Mouse (Mus musculus) adrenal gland, adult 2 months (tissue): ENCODE results near the gene Lmo4. TPM values are rescaled to one million over a fixed set of nuclear protein-coding genes. Genes with fewer than 3 reads are reported as not detected.

Experiments used
- DNase-seq: peaks from one replicate; pipeline ENCODE4 v3.0.0; 2021
- polyA plus RNA-seq: library from polyadenylated mRNA; depleted of rRNA; stranded (reverse); fragments of >200 nt; gene quantifications from 2 replicates; pipeline ENCODE4 v1.2.3, GENCODE M21; 2012
- total RNA-seq, 2 experiments: library from RNA; stranded (reverse); gene quantifications; 2 replicates each; pipeline ENCODE4 v1.2.3; 2021

Lmo4 gene
- total and polyA plus RNA-seq, 3 experiments, result 59.0 to 112 (median 93.4) TPM

- DNase-seq, result peak; percentile 25
Measured at GRCm38 (mm10) chr3:144203988-144204412, 1.0 kb downstream of the Lmo4 start.

- DNase-seq, result peak; percentile 57
Measured at GRCm38 (mm10) chr3:144203259-144203987, 1.6 kb downstream of the Lmo4 start.

GRCm38 (mm10) chr3:144202574-144203258 is 2.3 kb downstream of the Lmo4 start:
- DNase-seq, result no peak

GRCm38 (mm10) chr3:144201794-144202573 is 3.0 kb downstream of the Lmo4 start:
- peak; percentile 96 for DNase-seq

GRCm38 (mm10) chr3:144185327-144186152 is 19.5 kb downstream of the Lmo4 start:
- no peak for DNase-seq

DNA sequence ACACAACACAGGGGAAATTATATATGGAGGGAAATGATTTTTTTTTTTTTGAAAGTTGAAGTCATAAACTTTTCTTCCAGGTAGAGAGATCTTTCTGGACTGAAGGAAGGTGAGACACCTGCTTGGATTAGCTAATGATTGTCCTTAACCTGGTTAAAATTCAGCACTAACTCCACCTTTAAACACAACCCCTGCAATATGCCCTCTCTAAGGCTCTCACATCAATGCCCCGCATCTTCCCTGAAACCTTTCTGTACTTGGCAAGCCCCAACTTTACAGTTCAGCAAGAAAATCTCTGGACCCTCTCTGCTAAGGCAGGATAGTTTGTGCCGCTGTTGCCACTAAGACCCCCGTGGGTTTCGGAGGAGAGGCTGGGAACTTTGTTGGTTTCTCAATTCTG is 20.1 kb downstream of the Lmo4 start:
- no peak for DNase-seq

- no peak for DNase-seq
Measured at GRCm38 (mm10) chr3:144182229-144182628, 22.8 kb downstream of the Lmo4 start.

- DNase-seq, result no peak
Measured at GRCm38 (mm10) chr3:144178937-144179336, 26.1 kb downstream of the Lmo4 start.

GRCm38 (mm10) chr3:144173866-144174588 is 31.0 kb downstream of the Lmo4 start:
- no peak for DNase-seq

- DNase-seq, result no peak
Measured at GRCm38 (mm10) chr3:144173138-144173537, 31.9 kb downstream of the Lmo4 start.

- no peak for DNase-seq
Measured at GRCm38 (mm10) chr3:144171749-144172148, 33.3 kb downstream of the Lmo4 start.

- DNase-seq, result no peak
Measured at GRCm38 (mm10) chr3:144170539-144170938, 34.5 kb downstream of the Lmo4 start.

DNA sequence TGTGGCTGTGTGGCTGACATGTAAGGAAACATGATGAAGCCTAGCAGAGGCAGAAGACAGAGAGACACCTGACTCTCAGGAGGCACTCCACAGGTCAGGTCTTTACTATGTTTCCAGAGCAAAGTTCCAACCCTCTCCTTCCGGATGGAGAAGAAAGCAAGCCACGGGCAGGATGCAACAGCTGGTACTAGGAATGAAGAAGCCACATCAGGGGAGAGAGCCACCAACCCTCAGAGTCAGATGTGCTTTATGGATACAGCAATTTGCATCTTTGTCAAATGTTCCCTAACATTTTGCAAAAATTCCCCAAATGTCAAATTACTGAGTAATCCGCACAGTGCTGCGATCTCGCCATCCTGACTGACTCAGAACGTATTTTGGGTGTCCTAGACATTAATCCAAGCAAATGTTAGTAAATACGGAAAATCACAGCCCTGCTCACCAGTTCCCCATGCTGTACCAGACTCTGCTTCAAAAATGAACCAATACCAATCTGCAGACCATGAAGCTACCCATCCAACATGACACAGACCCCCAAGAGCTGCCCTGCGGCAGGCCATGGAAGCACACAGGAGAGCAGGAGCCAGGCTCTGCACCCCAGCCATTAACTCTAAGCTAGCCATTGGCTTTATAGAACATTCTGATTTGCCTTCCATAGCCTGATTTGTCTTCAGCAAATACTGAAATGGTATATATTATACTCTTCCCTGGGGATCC is 38.4 kb downstream of the Lmo4 start:
- DNase-seq, result peak; percentile 64

GRCm38 (mm10) chr3:144165439-144165838 is 39.6 kb downstream of the Lmo4 start:
- no peak for DNase-seq

DNA sequence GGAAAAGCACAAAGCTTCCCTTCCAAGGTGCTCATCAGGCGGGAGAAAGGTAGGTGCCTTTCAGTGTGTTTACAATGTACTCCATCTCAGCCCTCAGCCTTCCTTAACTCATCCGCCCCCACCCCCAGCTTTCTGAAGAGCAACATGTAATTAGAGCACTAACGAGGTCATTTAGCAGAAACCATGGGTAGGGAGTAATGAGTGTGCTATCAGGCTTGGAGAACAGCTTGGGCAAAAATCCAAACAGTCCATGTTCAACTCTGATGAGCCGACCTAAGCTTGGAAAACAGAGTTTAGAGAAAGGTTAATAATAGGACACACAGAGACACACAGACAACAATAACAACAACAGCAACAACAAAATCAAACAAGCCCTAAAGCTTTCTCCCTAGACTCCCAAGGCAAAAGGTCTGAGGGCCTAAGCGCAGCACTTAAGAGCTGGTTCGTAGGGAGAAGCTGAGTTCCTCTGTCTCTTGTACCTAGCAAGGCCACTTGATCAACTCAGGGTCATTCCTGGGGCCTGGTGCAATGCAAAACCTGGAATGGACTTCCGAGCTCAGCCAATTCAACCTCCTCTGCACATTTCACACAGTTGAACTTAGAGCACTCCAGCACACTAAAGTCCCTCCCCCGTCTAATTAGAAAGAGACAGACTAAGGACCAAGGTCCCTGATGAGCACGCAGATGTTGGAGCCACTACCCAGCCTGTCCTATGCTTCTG is 40.2 kb downstream of the Lmo4 start:
- peak; percentile 87 for DNase-seq

DNA sequence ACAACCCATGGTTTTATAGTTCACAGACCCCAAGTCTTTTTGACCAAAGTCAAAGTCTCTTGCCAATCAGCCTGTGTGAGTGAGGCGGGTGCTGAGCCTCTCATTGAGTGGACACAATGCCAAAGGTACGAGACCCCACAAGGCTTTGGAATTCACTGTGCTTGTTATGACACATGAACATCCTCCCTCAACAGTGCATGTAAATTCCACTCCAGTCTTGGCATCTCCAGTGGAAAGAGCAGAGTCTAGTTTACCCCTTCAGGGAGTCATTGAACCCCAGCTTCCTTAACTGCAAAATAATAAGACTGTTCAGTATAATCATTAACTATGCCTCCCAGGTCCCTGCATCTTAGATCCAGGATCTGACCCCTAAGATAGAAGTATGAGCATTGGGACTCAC is 41.3 kb downstream of the Lmo4 start:
- no peak for DNase-seq

GRCm38 (mm10) chr3:144162156-144162555 is 42.9 kb downstream of the Lmo4 start:
- DNase-seq, result no peak

DNA sequence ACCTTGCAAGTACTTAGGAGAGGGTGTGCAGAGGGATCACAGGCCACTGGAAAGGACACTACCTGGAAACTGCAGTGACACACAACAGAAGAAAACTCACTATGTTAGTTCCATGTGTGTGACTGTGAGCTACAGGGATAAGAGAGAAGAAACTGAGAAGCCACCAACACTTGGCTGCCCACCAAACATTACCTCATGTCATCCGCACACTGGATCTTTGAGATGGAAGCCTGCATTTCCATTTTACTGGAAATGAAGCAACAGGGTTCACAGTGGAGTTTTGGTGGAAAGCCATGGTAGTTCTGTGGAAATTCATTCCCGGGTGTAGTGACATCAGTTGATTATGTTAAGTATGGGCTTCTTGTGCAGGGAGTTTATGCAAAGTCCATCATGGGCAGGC is 43.8 kb downstream of the Lmo4 start:
- peak; percentile 18 for DNase-seq

DNA sequence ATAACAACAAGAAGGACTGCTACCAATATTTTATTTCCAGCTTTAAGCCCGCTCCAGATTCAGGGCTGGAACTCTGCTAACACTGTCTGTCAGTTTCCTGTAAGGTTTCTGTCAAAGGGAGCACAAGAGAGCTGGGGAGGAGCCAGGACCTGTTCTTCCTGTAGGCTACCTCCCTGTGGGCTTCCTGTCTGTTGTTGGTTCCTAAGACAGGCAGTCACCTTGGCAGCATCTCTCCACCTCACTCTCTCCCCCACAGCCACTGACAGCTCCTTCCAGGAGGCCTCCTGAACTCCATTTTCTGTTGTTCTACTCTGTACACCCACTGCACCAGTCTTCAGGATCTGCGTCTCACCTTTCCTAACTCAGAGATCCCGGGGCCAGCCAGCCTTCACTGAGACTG is 49.3 kb downstream of the Lmo4 start:
- DNase-seq, result no peak

- no peak for DNase-seq
Measured at GRCm38 (mm10) chr3:144153395-144153794, 51.6 kb downstream of the Lmo4 start.
